Mouse (Mus musculus) forebrain, embryonic 15.5 days (tissue): ENCODE data around the gene 6030498E09Rik. TPM values are rescaled to one million over a fixed set of nuclear protein-coding genes. Genes with fewer than 3 reads are reported as not detected.
A peak's percentile ranks its signal among the peaks of the same experiment; 100 is the strongest.

Experiments used
- ATAC-seq: fragments of 200-750 bp; cut with Nextera tagmentation; replicated peaks from 2 replicates; pipeline ENCODE4 v1.8.0; 2017; ENCODE audit warnings: mild to moderate bottlenecking, moderate TSS enrichment, moderate library complexity
- H3K27ac ChIP-seq: fragments of 300-500 bp; sonication (generic); replicated peaks from 2 replicates; pipeline ENCODE4 v1.5.1; 2015; ENCODE audit warnings: mild to moderate bottlenecking, inconsistent platforms
- H3K27me3 ChIP-seq: fragments of 300-500 bp; sonication (generic); 2 replicates; pipeline ENCODE4 v1.6.1; 2015; ENCODE audit warnings: inconsistent platforms
- H3K36me3 ChIP-seq: fragments of 300-500 bp; sonication (generic); 2 replicates; pipeline ENCODE4 v1.6.1; 2015; ENCODE audit warnings: mild to moderate bottlenecking, inconsistent platforms
- H3K4me1 ChIP-seq: fragments of 300-500 bp; sonication (generic); 2 replicates; pipeline ENCODE4 v1.6.1; 2015; ENCODE audit warnings: inconsistent platforms
- H3K4me2 ChIP-seq: fragments of 300-500 bp; sonication (generic); replicated peaks from 2 replicates; pipeline ENCODE4 v1.6.1; 2015; ENCODE audit warnings: mild to moderate bottlenecking, inconsistent platforms
- H3K4me3 ChIP-seq: fragments of 300-500 bp; sonication (generic); 2 replicates; pipeline ENCODE4 v1.5.1; 2015; ENCODE audit warnings: mild to moderate bottlenecking, inconsistent platforms
- H3K9ac ChIP-seq: fragments of 300-500 bp; sonication (generic); replicated peaks from 2 replicates; pipeline ENCODE4 v1.6.1; 2015; ENCODE audit warnings: mild to moderate bottlenecking, inconsistent platforms
- H3K9me3 ChIP-seq: fragments of 300-500 bp; sonication (generic); 2 replicates; pipeline ENCODE4 v1.6.1; 2016; ENCODE audit warnings: inconsistent platforms
- WGBS: fragments of 180-500 bp; shearing (Covaris S2); methylation state at CpG from one replicate; pipeline ENCODE4 v1.1.7; 2015; ENCODE audit warnings: mixed read lengths; 5-methylcytosine and 5-hydroxymethylcytosine counted together
- polyA plus RNA-seq: library from polyadenylated mRNA; unstranded; fragments of >200 nt; fragmentation: Nextera tagmentation; extraction: Ambion mirVana; gene quantifications from 2 replicates; pipeline ENCODE4 v1.2.1, GENCODE M21; 2015

Gene 6030498E09Rik
- 0.24 TPM in 1 of 2 replicates, not detected in the other for polyA plus RNA-seq

GRCm38 (mm10) chrX:38772478-38772877 lies at the start of gene 6030498E09Rik:
Gene 6030498E09Rik (plus strand): TSS chrX:38772671.
- 80% methylated on average over 9 of the region's 9 CpGs for WGBS
- ATAC-seq = no peak
- Histone ChIP-seq H3K4me2 (no peak within 1 kb of the TSS), H3K27me3 (no peaks in the 10 kb centered on the region), H3K9ac (no peak within 1 kb of the TSS), H3K27ac (no peak within 1 kb of the TSS), H3K36me3 (no peaks in the 10 kb centered on the region), H3K9me3 (no peaks in the 10 kb centered on the region), H3K4me3 (no peak within 1 kb of the TSS), H3K4me1 (no peaks in the 10 kb centered on the region)

- Histone ChIP-seq H3K9me3 (no peaks in the 10 kb centered on the region), H3K36me3 (no peaks in the 10 kb centered on the region), H3K27me3 (no peaks in the 10 kb centered on the region), H3K4me1 (no peaks in the 10 kb centered on the region), H3K27ac (no peak overlapping the region), H3K4me2 (no peak overlapping the region), H3K9ac (no peak overlapping the region), H3K4me3 (no peak overlapping the region)
- ATAC-seq = no peak
- 37% methylated on average over 4 of the region's 5 CpGs for WGBS
Observed at GRCm38 (mm10) chrX:38730081-38730480, 42.4 kb upstream of the 6030498E09Rik start.

- no peak overlapping the region for H3K27ac ChIP-seq
- no peaks in the 10 kb centered on the region for H3K36me3 ChIP-seq
- no peaks in the 10 kb centered on the region for H3K4me1 ChIP-seq
- ATAC-seq = no peak
- H3K27me3 ChIP-seq = no peaks in the 10 kb centered on the region
- WGBS = 36% methylated on average over 2 of the region's 2 CpGs
- no peak overlapping the region for H3K9ac ChIP-seq
- H3K4me3 ChIP-seq = no peak overlapping the region
- H3K4me2 ChIP-seq = no peak overlapping the region
- H3K9me3 ChIP-seq = no peaks in the 10 kb centered on the region
Observed at GRCm38 (mm10) chrX:38730639-38731038, 41.8 kb upstream of the 6030498E09Rik start.

- 71% methylated on average over 5 of the region's 5 CpGs for WGBS
Observed at GRCm38 (mm10) chrX:38733683-38734082, 38.8 kb upstream of the 6030498E09Rik start.

GRCm38 (mm10) chrX:38734916-38735880 lies 37.3 kb upstream of the 6030498E09Rik start:
- H3K4me2 ChIP-seq = no peak overlapping the region
- H3K4me3 ChIP-seq = no peak overlapping the region
- peak; percentile 38; the same call in 1 of the 2 replicates for ATAC-seq
- WGBS = 54% methylated on average over 13 of the region's 13 CpGs
- H3K27me3 ChIP-seq = no peaks in the 10 kb centered on the region
- no peaks in the 10 kb centered on the region for H3K4me1 ChIP-seq
- no peak overlapping the region for H3K27ac ChIP-seq
- no peaks in the 10 kb centered on the region for H3K36me3 ChIP-seq
- H3K9me3 ChIP-seq = no peaks in the 10 kb centered on the region
- H3K9ac ChIP-seq = no peak overlapping the region

More at GRCm38 (mm10) chrX:38733683-38734082, 38.8 kb upstream of the 6030498E09Rik start:
- Histone ChIP-seq H3K4me2 (no peak overlapping the region), H3K4me1 (no peaks in the 10 kb centered on the region), H3K4me3 (no peak overlapping the region), H3K36me3 (no peaks in the 10 kb centered on the region), H3K27me3 (no peaks in the 10 kb centered on the region), H3K9ac (no peak overlapping the region), H3K27ac (no peak overlapping the region), H3K9me3 (no peaks in the 10 kb centered on the region)
- no peak for ATAC-seq

GRCm38 (mm10) chrX:38771453-38771852 lies 1.0 kb upstream of the 6030498E09Rik start:
- no peak overlapping the region for H3K4me2 ChIP-seq
- no peaks in the 10 kb centered on the region for H3K4me1 ChIP-seq
- H3K4me3 ChIP-seq = no peak overlapping the region
- H3K9ac ChIP-seq = no peak overlapping the region
- no peaks in the 10 kb centered on the region for H3K27me3 ChIP-seq
- 0 out of 2 replicates have a peak, but pooled peaks have one; percentile 29 for ATAC-seq
- H3K36me3 ChIP-seq = no peaks in the 10 kb centered on the region
- WGBS = 83% methylated on average over 2 of the region's 2 CpGs
- H3K9me3 ChIP-seq = no peaks in the 10 kb centered on the region
- no peak overlapping the region for H3K27ac ChIP-seq

- H3K9ac ChIP-seq = no peak overlapping the region
- H3K4me3 ChIP-seq = no peak overlapping the region
- H3K9me3 ChIP-seq = no peaks in the 10 kb centered on the region
- 32% methylated on average over 3 of the region's 3 CpGs for WGBS
- H3K27ac ChIP-seq = no peak overlapping the region
- H3K4me2 ChIP-seq = no peak overlapping the region
- peak; percentile 58; the same call in 1 of the 2 replicates for ATAC-seq
- no peaks in the 10 kb centered on the region for H3K4me1 ChIP-seq
- no peaks in the 10 kb centered on the region for H3K27me3 ChIP-seq
- H3K36me3 ChIP-seq = no peaks in the 10 kb centered on the region
Observed at GRCm38 (mm10) chrX:38771886-38772285, 585 bp upstream of the 6030498E09Rik start.

- ATAC-seq = peak; percentile 74; the same call in 1 of the 2 replicates
- Histone ChIP-seq H3K27ac (no peak overlapping the region), H3K36me3 (no peaks in the 10 kb centered on the region), H3K9me3 (no peaks in the 10 kb centered on the region), H3K27me3 (no peaks in the 10 kb centered on the region), H3K4me2 (no peak overlapping the region), H3K4me3 (no peak overlapping the region), H3K4me1 (no peaks in the 10 kb centered on the region), H3K9ac (no peak overlapping the region)
- WGBS = 67% methylated on average over 3 of the region's 3 CpGs
Observed at GRCm38 (mm10) chrX:38794373-38794772, 21.9 kb downstream of the 6030498E09Rik start.

GRCm38 (mm10) chrX:38813934-38814333 lies 41.5 kb downstream of the 6030498E09Rik start:
- Histone ChIP-seq H3K4me3 (no peak overlapping the region), H3K36me3 (no peaks in the 10 kb centered on the region), H3K9me3 (no peaks in the 10 kb centered on the region), H3K9ac (no peak overlapping the region), H3K27ac (no peak overlapping the region), H3K27me3 (no peaks in the 10 kb centered on the region), H3K4me1 (no peaks in the 10 kb centered on the region), H3K4me2 (no peak overlapping the region)
- ATAC-seq = no peak
- 60% methylated on average over 3 of the region's 3 CpGs for WGBS

- H3K9me3 ChIP-seq = no peaks in the 10 kb centered on the region
- no peaks in the 10 kb centered on the region for H3K27me3 ChIP-seq
- WGBS = 69% methylated on average over 3 of the region's 3 CpGs
- no peak for ATAC-seq
- H3K9ac ChIP-seq = no peak overlapping the region
- H3K4me2 ChIP-seq = no peak overlapping the region
- no peak overlapping the region for H3K27ac ChIP-seq
- no peaks in the 10 kb centered on the region for H3K36me3 ChIP-seq
- no peak overlapping the region for H3K4me3 ChIP-seq
- H3K4me1 ChIP-seq = no peaks in the 10 kb centered on the region
Observed at GRCm38 (mm10) chrX:38816841-38817240, 44.4 kb downstream of the 6030498E09Rik start.

- Histone ChIP-seq H3K36me3 (no peaks in the 10 kb centered on the region), H3K4me3 (no peak overlapping the region), H3K4me1 (no peaks in the 10 kb centered on the region), H3K27ac (no peak overlapping the region), H3K9me3 (no peaks in the 10 kb centered on the region), H3K27me3 (no peaks in the 10 kb centered on the region), H3K9ac (no peak overlapping the region), H3K4me2 (no peak overlapping the region)
- WGBS = 56% methylated on average over 1 of the region's 1 CpGs
- ATAC-seq = no peak
Observed at GRCm38 (mm10) chrX:38958571-38958970, 186.1 kb downstream of the 6030498E09Rik start.

- Histone ChIP-seq H3K27ac (no peak overlapping the region), H3K9me3 (no peaks in the 10 kb centered on the region; the same call in 1 of the 2 replicates), H3K9ac (no peak overlapping the region), H3K27me3 (no peaks in the 10 kb centered on the region), H3K4me2 (no peak overlapping the region), H3K4me3 (no peak overlapping the region), H3K4me1 (no peaks in the 10 kb centered on the region), H3K36me3 (no peaks in the 10 kb centered on the region)
- 89% methylated on average over 5 of the region's 5 CpGs for WGBS
- no peak for ATAC-seq
Observed at GRCm38 (mm10) chrX:38996265-38996664, 223.8 kb downstream of the 6030498E09Rik start.
